Mouse (Mus musculus): ENCODE measurements at regions not wholly inside any gene's neighbourhood (a gene's known extent, or its start where the extent isn't known, plus 50 kb on each side); places are given as distances from the start of the nearest gene placed in this dataset.
A peak's percentile ranks its signal among the peaks of the same experiment; 100 is the strongest.

DNA sequence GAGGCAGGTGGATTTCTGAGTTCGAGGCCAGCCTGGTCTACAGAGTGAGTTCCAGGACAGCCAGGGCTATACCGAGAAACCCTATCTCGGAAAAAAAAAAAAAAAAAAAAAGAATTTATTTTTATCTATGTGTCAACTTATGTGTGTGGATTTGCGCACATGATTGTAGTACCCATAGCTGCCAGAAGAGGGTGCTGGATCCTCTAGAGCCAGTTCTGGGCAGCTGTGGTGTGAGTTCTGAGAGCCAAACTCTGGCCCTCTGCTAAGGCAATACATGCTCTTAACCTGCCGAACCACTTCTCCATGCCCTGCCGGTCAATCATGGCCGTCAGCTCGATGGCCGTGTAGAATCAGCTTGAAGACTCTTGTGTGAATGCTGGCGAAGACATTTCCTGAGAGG, 138.0 kb upstream of the Mrps10 start:
- DNase-seq (ENCODE audit: extremely low spot score in 1 of 2, low spot score in 1 of 2): no peak

GRCm38 (mm10) chr17:47226391-47226790, 142.3 kb upstream of the Mrps10 start:
- DNase-seq (ENCODE audit: extremely low spot score in 1 of 2, low spot score in 1 of 2): no peak

- DNase-seq (ENCODE audit: extremely low spot score in 1 of 2, low spot score in 1 of 2): no peak
Observed at GRCm38 (mm10) chr17:47225306-47226269, 143.1 kb upstream of the Mrps10 start.

- no peak for DNase-seq (ENCODE audit: extremely low spot score in 1 of 2, low spot score in 1 of 2)
Observed at GRCm38 (mm10) chr17:47221068-47221796, 147.5 kb upstream of the Mrps10 start.

- no peak for DNase-seq (ENCODE audit: extremely low spot score in 1 of 2, low spot score in 1 of 2)
Observed at GRCm38 (mm10) chr17:47219846-47220245, 148.8 kb upstream of the Mrps10 start.

GRCm38 (mm10) chr17:47216490-47216889, 152.2 kb upstream of the Mrps10 start:
- no peak for DNase-seq (ENCODE audit: extremely low spot score in 1 of 2, low spot score in 1 of 2)

- DNase-seq (ENCODE audit: extremely low spot score in 1 of 2, low spot score in 1 of 2): no peak
Observed at GRCm38 (mm10) chr17:47215841-47216240, 152.8 kb upstream of the Mrps10 start.

DNA sequence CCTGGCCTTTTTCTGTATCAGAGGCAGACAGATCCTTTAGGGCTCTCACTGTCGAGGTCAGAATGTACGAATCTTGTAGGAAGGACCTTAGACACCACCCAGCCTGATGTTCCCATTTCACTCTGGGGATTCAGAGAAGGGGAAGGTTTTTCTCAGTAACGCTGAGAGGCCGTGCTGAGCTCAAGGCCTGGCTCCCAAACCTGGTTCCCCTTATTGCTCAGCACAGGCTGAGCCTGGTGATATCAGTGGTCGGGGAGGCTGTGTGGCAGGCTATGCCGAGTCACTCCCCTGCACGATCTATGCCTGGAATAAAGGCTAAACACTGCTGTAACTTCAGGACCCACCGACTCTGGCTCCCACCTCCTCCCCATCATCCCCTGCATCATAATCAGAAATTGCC, 154.6 kb upstream of the Mrps10 start:
- DNase-seq (ENCODE audit: extremely low spot score in 1 of 2, low spot score in 1 of 2): no peak

DNA sequence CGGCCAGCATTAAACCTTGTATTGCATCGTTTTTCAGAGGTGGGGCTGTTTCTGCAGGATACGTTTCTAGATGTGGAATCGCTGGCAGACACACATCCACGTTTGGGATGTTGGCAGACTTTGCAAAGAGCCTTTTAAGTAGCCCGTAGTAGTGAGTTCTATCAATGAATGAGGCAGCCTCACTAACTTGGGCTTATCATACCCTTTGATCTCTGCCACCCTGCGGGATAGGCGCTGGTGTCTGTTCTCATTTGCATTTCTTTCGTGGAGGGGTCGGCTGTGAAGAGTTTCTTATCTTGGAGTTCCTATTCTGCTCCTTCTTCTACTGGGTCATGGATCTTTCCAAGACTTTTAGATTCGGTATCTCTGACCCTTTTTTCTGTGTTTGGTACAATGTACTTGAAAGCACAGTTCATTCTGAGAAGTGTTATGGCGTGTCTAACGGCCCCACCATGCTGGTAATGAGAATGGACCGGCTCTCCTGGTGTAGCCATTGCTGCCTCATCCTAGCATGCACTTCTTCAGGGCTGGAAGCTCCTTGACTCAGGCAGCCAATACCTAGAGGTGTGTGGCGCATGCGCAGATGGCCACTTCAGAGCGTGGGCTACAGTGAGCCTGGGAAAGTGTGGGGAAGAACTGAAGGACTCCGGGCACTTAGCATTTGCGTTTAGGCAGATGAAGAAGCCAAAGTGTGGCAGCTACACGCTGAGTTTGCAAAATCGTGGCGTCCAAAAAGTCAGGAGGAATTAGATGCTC, 158.1 kb upstream of the Mrps10 start:
- no peak for DNase-seq (ENCODE audit: extremely low spot score in 1 of 2, low spot score in 1 of 2)

DNA sequence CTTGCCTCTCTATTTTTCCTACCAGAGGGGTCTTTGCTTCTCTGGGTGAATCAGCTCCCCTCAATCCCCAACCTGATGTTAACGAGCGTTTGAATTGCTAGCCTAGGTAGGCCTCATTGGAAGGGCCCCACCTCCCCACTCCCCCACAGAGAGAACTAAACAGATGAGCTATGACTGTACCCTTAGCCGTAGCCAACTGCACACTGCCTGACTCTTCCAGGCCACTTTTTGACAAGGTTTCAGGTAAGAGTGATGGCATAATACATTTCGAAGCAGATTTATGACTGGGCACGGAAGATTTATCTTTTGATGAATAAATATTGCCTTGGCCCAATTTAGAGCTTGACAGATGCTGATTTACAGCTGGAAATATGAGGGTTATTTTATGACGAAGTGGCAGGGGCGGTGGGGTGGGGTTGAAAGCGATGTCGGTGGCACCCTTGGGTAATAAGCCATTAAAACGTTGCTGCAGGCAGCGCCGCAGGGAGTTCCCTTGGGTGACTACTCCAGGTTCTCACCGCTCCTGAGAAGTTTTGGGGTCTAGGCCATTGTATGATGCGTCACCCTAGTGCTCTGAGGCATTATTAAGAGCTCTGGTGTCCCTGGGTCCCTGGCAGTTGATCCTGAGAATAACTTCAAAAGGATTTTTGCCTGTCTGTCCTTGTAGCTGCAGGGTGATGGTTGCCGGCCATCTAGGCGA, 159.7 kb upstream of the Mrps10 start:
- no peak for DNase-seq (ENCODE audit: extremely low spot score in 1 of 2, low spot score in 1 of 2)

GRCm38 (mm10) chr17:47207471-47207870, 161.2 kb upstream of the Mrps10 start:
- DNase-seq (ENCODE audit: extremely low spot score in 1 of 2, low spot score in 1 of 2): no peak

- DNase-seq (ENCODE audit: extremely low spot score in 1 of 2, low spot score in 1 of 2): no peak
Observed at GRCm38 (mm10) chr17:47204470-47205162, 164.1 kb upstream of the Mrps10 start.

DNA sequence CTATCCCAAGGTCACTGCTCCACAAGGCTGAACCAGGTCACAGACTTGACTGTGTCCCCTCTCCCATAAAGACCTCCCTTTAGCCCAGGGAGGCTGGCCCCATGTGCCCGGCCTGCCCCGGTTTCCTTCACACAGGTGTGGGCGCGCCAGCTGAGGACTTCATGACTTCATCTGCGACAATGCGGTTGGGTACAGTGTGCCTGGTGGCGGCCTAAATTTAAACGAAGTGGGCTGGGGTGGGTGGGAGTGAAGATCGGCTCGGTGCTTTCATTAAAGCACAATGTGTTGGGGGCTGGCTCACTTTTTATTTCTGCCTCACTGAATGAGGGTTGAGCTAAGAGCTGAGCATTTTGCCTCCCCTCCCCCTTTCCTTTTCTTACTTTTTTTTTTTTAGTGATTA, 169.5 kb upstream of the Mrps10 start:
- DNase-seq (ENCODE audit: extremely low spot score in 1 of 2, low spot score in 1 of 2): peak; percentile 22 to 37

DNA sequence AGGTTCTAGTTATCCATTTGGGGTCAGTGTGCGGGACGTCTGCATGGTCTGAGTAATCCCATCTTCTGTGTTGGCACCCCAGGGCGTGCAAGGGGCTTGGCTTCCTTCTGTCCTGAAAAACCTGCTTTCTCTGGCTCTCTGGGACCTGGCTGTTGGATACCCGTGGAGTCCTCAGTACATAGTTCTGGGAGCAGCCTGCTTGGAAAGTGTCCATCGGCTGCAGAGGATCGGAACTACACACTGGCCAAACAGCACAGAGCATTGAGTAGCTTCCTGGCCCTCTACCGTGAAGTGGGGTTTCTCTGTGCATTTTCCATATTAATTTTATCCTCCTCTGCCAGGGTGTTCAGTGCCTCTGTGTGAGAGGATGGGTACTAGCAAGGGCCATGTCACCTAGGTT, 170.7 kb upstream of the Mrps10 start:
- no peak for DNase-seq (ENCODE audit: extremely low spot score in 1 of 2, low spot score in 1 of 2)

DNA sequence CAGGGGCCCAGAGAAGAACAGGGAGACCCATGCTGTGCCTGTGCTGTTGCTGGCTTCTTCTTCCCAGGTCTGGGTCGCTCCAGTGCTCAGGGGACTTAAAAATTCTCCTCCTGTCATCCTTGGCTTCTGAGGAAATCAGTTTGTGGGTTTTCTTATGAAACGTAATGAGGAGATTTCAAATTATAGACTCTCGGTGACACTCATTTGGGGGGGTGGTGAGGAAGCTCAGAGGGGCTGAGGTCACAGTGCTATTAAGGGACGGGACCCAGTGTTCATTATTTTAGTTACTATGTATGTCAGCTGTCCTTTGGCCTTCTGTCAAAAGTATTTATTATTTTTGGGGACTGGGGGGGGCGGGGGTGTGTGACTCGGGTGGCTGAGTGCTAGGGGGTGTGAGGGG, 171.7 kb upstream of the Mrps10 start:
- DNase-seq (ENCODE audit: extremely low spot score in 1 of 2, low spot score in 1 of 2): no peak

GRCm38 (mm10) chr17:47195981-47196380, 172.7 kb upstream of the Mrps10 start:
- DNase-seq (ENCODE audit: extremely low spot score in 1 of 2, low spot score in 1 of 2): no peak

- DNase-seq (ENCODE audit: extremely low spot score in 1 of 2, low spot score in 1 of 2): no peak
Observed at GRCm38 (mm10) chr17:47194463-47195012, 174.1 kb upstream of the Mrps10 start.

GRCm38 (mm10) chr17:47191416-47191815, 177.3 kb upstream of the Mrps10 start:
- DNase-seq (ENCODE audit: extremely low spot score in 1 of 2, low spot score in 1 of 2): no peak

DNA sequence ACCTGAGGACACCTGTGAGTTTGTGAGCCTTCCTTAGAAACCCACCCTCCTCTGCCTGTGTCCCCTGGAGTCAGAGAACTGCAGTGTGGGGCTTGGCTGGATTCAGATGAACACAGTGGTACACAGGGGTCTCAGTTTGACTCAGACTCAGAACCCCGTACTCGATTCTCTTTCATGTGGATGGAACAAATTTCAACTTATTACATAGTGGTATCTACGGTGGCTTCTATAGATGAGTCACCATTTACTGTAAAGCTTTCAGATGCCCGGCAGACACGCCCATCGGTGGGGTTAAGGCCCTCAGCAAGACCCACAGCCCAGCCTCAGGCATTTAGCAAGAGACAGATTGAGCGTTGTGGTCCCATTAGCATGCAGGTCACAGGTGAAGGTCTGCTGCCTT, 178.9 kb upstream of the Mrps10 start:
- no peak for DNase-seq (ENCODE audit: extremely low spot score in 1 of 2, low spot score in 1 of 2)
